Comparison of ENCODE assay signal across 21 mouse cellular contexts in genomic region chr4:55409025-55409424, GRCm38 (mm10). TPM values are rescaled to one million over a fixed set of nuclear protein-coding genes. Genes with fewer than 3 reads are reported as not detected.
A peak's percentile ranks its signal among the peaks of the same experiment; 100 is the strongest.
DNase-seq lines count a peak whose midpoint lies in the region; ATAC-seq and TF ChIP-seq lines count a peak whose summit lies in the region.
"Had no signal": no experiment of that assay in that cellular context is flagged by ENCODE, and none has a peak within 500 bp of the region (broad histone marks: within the 10 kb centered on the region; RNA-seq: fewer than 3 reads in every experiment).

No protein-coding gene starts in this region.

- no peak overlapping the region for H3K9ac ChIP-seq in stomach, postnatal 0 days (ENCODE audit: low read length)
- H3K9ac ChIP-seq: liver, embryonic 15.5 days; neural tube, embryonic 15.5 days had no signal

- ATAC-seq in stomach, postnatal 0 days (ENCODE audit: low FRiP score, low TSS enrichment) = no peak
- ATAC-seq: midbrain, embryonic 16.5 days had no signal

- TF ChIP-seq CTCF in layer of hippocampus, adult 2 months (conservative IDR thresholded peaks at IDR 0.05) = peak; percentile 34
- TF ChIP-seq CTCF in stomach, postnatal 0 days (IDR thresholded peaks at IDR 0.05; ENCODE audit: low read depth) = peak; percentile 24
- no peak for TF ChIP-seq CTCF in kidney, adult 2 months (conservative IDR thresholded peaks at IDR 0.05; ENCODE audit: insufficient read depth, insufficient read length, low read depth, low read length)

- no peak for TF ChIP-seq EP300 in stomach, postnatal 0 days (optimal IDR thresholded peaks at IDR 0.05)

- no peaks in the 10 kb centered on the region for H3K27me3 ChIP-seq in stomach, postnatal 0 days (ENCODE audit: control insufficient read depth, insufficient read depth, low read length)
- no peaks in the 10 kb centered on the region for H3K27me3 ChIP-seq in kidney, adult 2 months (replicated peaks; ENCODE audit: control insufficient read depth, insufficient read depth, low read length)
- H3K27me3 ChIP-seq: liver, embryonic 15.5 days; megakaryocyte, embryonic 14.5 days; neural tube, embryonic 15.5 days had no signal

- no peaks in the 10 kb centered on the region for H3K4me1 ChIP-seq in stomach, postnatal 0 days (replicated peaks; ENCODE audit: control insufficient read depth, insufficient read depth)
- H3K4me1 ChIP-seq in kidney, adult 2 months (ENCODE audit: control insufficient read depth, insufficient read depth, low read length) = no peaks in the 10 kb centered on the region
- H3K4me1 ChIP-seq: embryonic facial prominence, embryonic 10.5 days; neural tube, embryonic 15.5 days had no signal

- no peak overlapping the region for H3K4me3 ChIP-seq in layer of hippocampus, adult 2 months
- no peak overlapping the region for H3K4me3 ChIP-seq in stomach, postnatal 0 days (ENCODE audit: low read depth, low read length)
- H3K4me3 ChIP-seq in kidney, adult 2 months (ENCODE audit: insufficient read depth, low read depth, low read length) = no peak overlapping the region
- H3K4me3 ChIP-seq: embryonic facial prominence, embryonic 10.5 days; liver, embryonic 15.5 days; megakaryocyte, embryonic 14.5 days; neural tube, embryonic 15.5 days had no signal

- no peak overlapping the region for H3K4me2 ChIP-seq in stomach, postnatal 0 days (replicated peaks; ENCODE audit: low read depth)
- H3K4me2 ChIP-seq: neural tube, embryonic 15.5 days had no signal

- no peak for TF ChIP-seq POLR2A in kidney, adult 2 months (IDR thresholded peaks at IDR 0.05; ENCODE audit: low read depth, low read length)

- 93% methylated on average over 16 of the region's 16 CpGs for WGBS in stomach, postnatal 0 days
- WGBS in kidney, adult 2 months = 95% methylated on average over 16 of the region's 16 CpGs

- no peak for DNase-seq in layer of hippocampus, adult 2 months (ENCODE audit: low spot score in 2 of 2)
- DNase-seq in layer of hippocampus, adult 18-20 months (ENCODE audit: low spot score in 2 of 2) = no peak
- DNase-seq in B cell, adult 2 months = peak; percentile 18 to 24
- peak; percentile 10 for DNase-seq in T-cell, adult 2 months (ENCODE audit: low spot score)
- no peak for DNase-seq in stomach, postnatal 0 days (ENCODE audit: low spot score)
- no peak for DNase-seq in adrenal gland, postnatal 25 days
- DNase-seq in kidney, adult 2 months = no peak
- no peak for DNase-seq in heart, adult 18-20 months
- DNase-seq: cerebellum, adult 2 months; gastrocnemius, postnatal 14 days; kidney, adult 11 months; kidney, postnatal 10 days; left cerebral cortex, postnatal 4 days; lung, postnatal 14 days; spleen, adult 18-20 months had no signal

- no peaks in the 10 kb centered on the region for H3K36me3 ChIP-seq in stomach, postnatal 0 days (ENCODE audit: control insufficient read depth, insufficient read depth, low read length)
- H3K36me3 ChIP-seq in kidney, adult 2 months (ENCODE audit: control insufficient read depth, insufficient read depth, low read length) = no peaks in the 10 kb centered on the region
- H3K36me3 ChIP-seq: embryonic facial prominence, embryonic 10.5 days; G1E; liver, embryonic 15.5 days; neural tube, embryonic 15.5 days had no signal

- H3K27ac ChIP-seq in layer of hippocampus, adult 2 months = no peak overlapping the region
- H3K27ac ChIP-seq in stomach, postnatal 0 days (replicated peaks) = no peak overlapping the region
- H3K27ac ChIP-seq in kidney, adult 2 months (ENCODE audit: insufficient read depth, low read depth, low read length) = no peak overlapping the region
- H3K27ac ChIP-seq: embryonic facial prominence, embryonic 10.5 days; liver, embryonic 15.5 days; neural tube, embryonic 15.5 days had no signal

- no peaks in the 10 kb centered on the region for H3K9me3 ChIP-seq in stomach, postnatal 0 days (ENCODE audit: control insufficient read depth, low read length)
- H3K9me3 ChIP-seq: embryonic facial prominence, embryonic 10.5 days; liver, embryonic 15.5 days; neural tube, embryonic 15.5 days had no signal

RNA-seq across cellular contexts. Expression of gene Rad23b, which starts 59.2 kb away (rescaled TPM):
- total RNA-seq in layer of hippocampus, adult 2 months (2021) = 100 to 1,000 TPM; 173 to 183 TPM
- 100 to 1,000 TPM; 191 to 196 TPM for total RNA-seq in layer of hippocampus, adult 18-20 months (2021)
- polyA plus RNA-seq in stomach, postnatal 0 days (2015; fragmentation: Nextera tagmentation; extraction: Ambion mirVana) = 68.9 and 75.9 TPM in 2 replicates
- total RNA-seq in adrenal gland, postnatal 25 days (2021) = 123 and 152 TPM in 2 replicates
- 140 and 202 TPM in 2 replicates for polyA plus RNA-seq in kidney, adult 2 months (2012; rRNA removed)
- total RNA-seq in heart, adult 18-20 months (2021) = 100 to 1,000 TPM; 113 to 115 TPM

Comparison
In these comparisons a context has a peak if more than half of its experiments do, and no peak if none do; other contexts are left out.
1. DNase-seq: peak in B cell, adult 2 months (2 of 2) and T-cell, adult 2 months (single experiment); none in layer of hippocampus, adult 2 months (0 of 2), layer of hippocampus, adult 18-20 months (0 of 2), stomach, postnatal 0 days (single experiment), adrenal gland, postnatal 25 days (single experiment), kidney, adult 2 months (single experiment) and heart, adult 18-20 months (0 of 2).